Comparison of ENCODE assay signal across 28 mouse cellular contexts in genomic region chr14:99362956-99363355, GRCm38 (mm10).
DNase-seq lines count a peak whose midpoint lies in the region; ATAC-seq and TF ChIP-seq lines count a peak whose summit lies in the region.
"Had no signal": no experiment of that assay in that cellular context is flagged by ENCODE, and none has a peak within 500 bp of the region (broad histone marks: within the 10 kb centered on the region; RNA-seq: fewer than 3 reads in every experiment).

No protein-coding gene starts in this region.

- no peaks in the 10 kb centered on the region for H3K9me3 ChIP-seq in heart, embryonic 10.5 days
- H3K9me3 ChIP-seq in intestine, embryonic 16.5 days (ENCODE audit: control insufficient read depth, low read length) = no peaks in the 10 kb centered on the region
- H3K9me3 ChIP-seq in intestine, postnatal 0 days (ENCODE audit: control insufficient read depth) = no peaks in the 10 kb centered on the region
- H3K9me3 ChIP-seq in stomach, embryonic 16.5 days (replicated peaks; ENCODE audit: control insufficient read depth, low read length) = no peaks in the 10 kb centered on the region
- H3K9me3 ChIP-seq: embryonic facial prominence, embryonic 13.5 days; embryonic facial prominence, embryonic 15.5 days; forebrain, embryonic 10.5 days; forebrain, embryonic 12.5 days; forebrain, embryonic 15.5 days had no signal

- no peak overlapping the region for H3K4me3 ChIP-seq in heart, embryonic 10.5 days
- no peak overlapping the region for H3K4me3 ChIP-seq in intestine, embryonic 16.5 days (ENCODE audit: low read length)
- H3K4me3 ChIP-seq in intestine, postnatal 0 days (ENCODE audit: low read depth, low read length) = no peak overlapping the region
- H3K4me3 ChIP-seq in small intestine, adult 2 months (ENCODE audit: low read depth, low read length) = no peak overlapping the region
- no peak overlapping the region for H3K4me3 ChIP-seq in stomach, embryonic 16.5 days (replicated peaks; ENCODE audit: low read length)
- H3K4me3 ChIP-seq: embryonic facial prominence, embryonic 13.5 days; embryonic facial prominence, embryonic 15.5 days; erythroblast, embryonic 14.5 days; forebrain, embryonic 10.5 days; forebrain, embryonic 12.5 days; forebrain, embryonic 15.5 days had no signal

- no peak for TF ChIP-seq CTCF in intestine, postnatal 0 days (IDR thresholded peaks at IDR 0.05; ENCODE audit: low read depth)
- TF ChIP-seq CTCF in small intestine, adult 2 months (IDR thresholded peaks at IDR 0.05; ENCODE audit: extremely low read depth, insufficient read length, insufficient replicate concordance, low read depth, low read length) = no peak

- H3K36me3 ChIP-seq in heart, embryonic 10.5 days = no peaks in the 10 kb centered on the region
- H3K36me3 ChIP-seq in intestine, embryonic 16.5 days (ENCODE audit: control insufficient read depth, insufficient read depth, low read length) = no peaks in the 10 kb centered on the region
- no peaks in the 10 kb centered on the region for H3K36me3 ChIP-seq in intestine, postnatal 0 days (ENCODE audit: control insufficient read depth, insufficient read depth)
- H3K36me3 ChIP-seq in small intestine, adult 2 months (ENCODE audit: control insufficient read depth, insufficient read depth, low read length) = no peaks in the 10 kb centered on the region
- H3K36me3 ChIP-seq in stomach, embryonic 16.5 days (ENCODE audit: control insufficient read depth, insufficient read depth, low read length) = no peaks in the 10 kb centered on the region
- H3K36me3 ChIP-seq: embryonic facial prominence, embryonic 13.5 days; embryonic facial prominence, embryonic 15.5 days; forebrain, embryonic 10.5 days; forebrain, embryonic 12.5 days; forebrain, embryonic 15.5 days; G1E had no signal

- H3K27ac ChIP-seq in heart, embryonic 10.5 days = no peak overlapping the region
- H3K27ac ChIP-seq in intestine, embryonic 16.5 days (ENCODE audit: low read length) = peak overlapping the region; percentile 14; the same call in 1 of the 2 replicates
- no peak overlapping the region; the same call in 1 of the 2 replicates for H3K27ac ChIP-seq in intestine, postnatal 0 days (ENCODE audit: low read depth, low read length)
- H3K27ac ChIP-seq in small intestine, adult 2 months (ENCODE audit: insufficient read depth, low read depth, low read length) = peak overlapping the region; percentile 42; the same call in 1 of the 2 replicates
- peak overlapping the region; percentile 34 for H3K27ac ChIP-seq in stomach, embryonic 16.5 days (ENCODE audit: low read length)
- H3K27ac ChIP-seq: embryonic facial prominence, embryonic 13.5 days; embryonic facial prominence, embryonic 15.5 days; forebrain, embryonic 10.5 days; forebrain, embryonic 12.5 days; forebrain, embryonic 15.5 days had no signal

- peak; percentile 75 for DNase-seq in heart, adult 11 months
- no peak for DNase-seq in heart, embryonic 10.5 days (ENCODE audit: low spot score)
- no peak for DNase-seq in left cerebral cortex, postnatal 14 days (ENCODE audit: low spot score in 2 of 2)
- no peak for DNase-seq in embryo, embryonic 11 days
- DNase-seq: adrenal gland, adult 8-10 months; adrenal gland, postnatal 14 days; adrenal gland, postnatal 36 days; B cell, adult 2 months; cerebellum, adult 11-12 months; cerebellum, adult 2 months; cerebellum, adult 9-10 months; cerebellum, postnatal 10 days; cerebellum, postnatal 25 days had no signal

- H3K4me2 ChIP-seq in intestine, embryonic 16.5 days (ENCODE audit: low read depth, low read length) = no peak overlapping the region
- H3K4me2 ChIP-seq in intestine, postnatal 0 days (replicated peaks; ENCODE audit: low read depth) = no peak overlapping the region
- no peak overlapping the region for H3K4me2 ChIP-seq in stomach, embryonic 16.5 days (ENCODE audit: low read depth, low read length)
- H3K4me2 ChIP-seq: embryonic facial prominence, embryonic 13.5 days; embryonic facial prominence, embryonic 15.5 days; forebrain, embryonic 12.5 days; forebrain, embryonic 15.5 days had no signal

- no peak for ATAC-seq in intestine, embryonic 16.5 days
- no peak for ATAC-seq in intestine, postnatal 0 days
- ATAC-seq in stomach, embryonic 16.5 days (ENCODE audit: insufficient read depth, low FRiP score) = no peak
- ATAC-seq: activated CD4-positive, CD25-positive, alpha-beta regulatory T cell, adult 4 months; CD4-positive, CD25-positive, alpha-beta regulatory T cell, adult 4 months; forebrain, embryonic 15.5 days; Patski had no signal

- TF ChIP-seq POLR2A in small intestine, adult 2 months (IDR thresholded peaks at IDR 0.05; ENCODE audit: low read depth, low read length) = no peak

- H3K4me1 ChIP-seq in heart, embryonic 10.5 days = peaks cover 13% of the 10 kb centered on the region
- 0 out of 2 replicates have a peak, but pooled peaks cover 3% of the 10 kb centered on the region for H3K4me1 ChIP-seq in intestine, embryonic 16.5 days (ENCODE audit: control insufficient read depth, insufficient read depth, low read length)
- no peaks in the 10 kb centered on the region for H3K4me1 ChIP-seq in intestine, postnatal 0 days (replicated peaks; ENCODE audit: control insufficient read depth, insufficient read depth, low read length)
- H3K4me1 ChIP-seq in small intestine, adult 2 months (ENCODE audit: control insufficient read depth, insufficient read depth, insufficient read length, low read length) = peaks cover 4% of the 10 kb centered on the region; the same call in 1 of the 2 replicates
- peaks cover 12% of the 10 kb centered on the region; the same call in 1 of the 2 replicates for H3K4me1 ChIP-seq in stomach, embryonic 16.5 days (ENCODE audit: control insufficient read depth, insufficient read depth, low read length)

- no peaks in the 10 kb centered on the region for H3K27me3 ChIP-seq in heart, embryonic 10.5 days (ENCODE audit: insufficient read depth, poor library complexity, severe bottlenecking)
- no peaks in the 10 kb centered on the region for H3K27me3 ChIP-seq in intestine, embryonic 16.5 days (replicated peaks; ENCODE audit: control insufficient read depth, insufficient read depth, low read length)
- no peaks in the 10 kb centered on the region for H3K27me3 ChIP-seq in intestine, postnatal 0 days (replicated peaks; ENCODE audit: control insufficient read depth, insufficient read depth, low read length)
- H3K27me3 ChIP-seq in small intestine, adult 2 months (ENCODE audit: control insufficient read depth, insufficient read depth, low read length) = no peaks in the 10 kb centered on the region
- no peaks in the 10 kb centered on the region for H3K27me3 ChIP-seq in stomach, embryonic 16.5 days (ENCODE audit: control insufficient read depth, insufficient read depth, low read length)
- H3K27me3 ChIP-seq: CH12.LX; embryonic facial prominence, embryonic 13.5 days; embryonic facial prominence, embryonic 15.5 days; forebrain, embryonic 15.5 days; Patski had no signal

- WGBS in heart, embryonic 10.5 days = 87% methylated on average over 5 of the region's 5 CpGs
- 90% methylated on average over 5 of the region's 5 CpGs for WGBS in intestine, embryonic 16.5 days
- WGBS in intestine, postnatal 0 days = 56% methylated on average over 5 of the region's 5 CpGs
- 54% methylated on average over 5 of the region's 5 CpGs for WGBS in small intestine, adult 2 months
- WGBS in stomach, embryonic 16.5 days = 89% methylated on average over 5 of the region's 5 CpGs

- no peak overlapping the region for H3K9ac ChIP-seq in intestine, embryonic 16.5 days (ENCODE audit: low read depth, low read length)
- H3K9ac ChIP-seq in intestine, postnatal 0 days (ENCODE audit: low read depth, low read length) = no peak overlapping the region
- no peak overlapping the region for H3K9ac ChIP-seq in stomach, embryonic 16.5 days (ENCODE audit: low read length)
- H3K9ac ChIP-seq: embryonic facial prominence, embryonic 13.5 days; embryonic facial prominence, embryonic 15.5 days; forebrain, embryonic 12.5 days; forebrain, embryonic 15.5 days had no signal

- intact Hi-C loops in left cerebral cortex, postnatal 14 days (cut with DNase I) = no loop called here

Comparison
In these comparisons a context has a peak if more than half of its experiments do, and no peak if none do; other contexts are left out.
1. H3K27ac ChIP-seq: peak in intestine, embryonic 16.5 days (single experiment), small intestine, adult 2 months (single experiment) and stomach, embryonic 16.5 days (single experiment); none in heart, embryonic 10.5 days (single experiment) and intestine, postnatal 0 days (single experiment).